Mouse (Mus musculus): Measurements from ENCODE around the gene Sass6. TPM values are rescaled to one million over a fixed set of nuclear protein-coding genes. Genes with fewer than 3 reads are reported as not detected.
"Not testable (repeated sequence)": the region's sequence is repeated elsewhere in the genome, so short reads cannot be mapped to it uniquely, and the experiment has no call there.

The Sass6 gene
- polyA plus RNA-seq, 1 experiment: 2.2 TPM

- no peak for DNase-seq (ENCODE audit: low read depth, low spot score)
- 79% methylated on average over 13 of the region's 13 CpGs for WGBS
Observed at GRCm38 (mm10) chr3:116659856-116660430, 65.2 kb downstream of the Sass6 start.

GRCm38 (mm10) chr3:116661288-116661869, 66.6 kb downstream of the Sass6 start:
- no peak for DNase-seq (ENCODE audit: low read depth, low spot score)
- WGBS: 2% methylated on average over 16 of the region's 16 CpGs

GRCm38 (mm10) chr3:116661870-116662414, 67.2 kb downstream of the Sass6 start:
- no peak for DNase-seq (ENCODE audit: low read depth, low spot score)
- WGBS: under 1% methylated on average over 67 of the region's 68 CpGs

- peak; percentile 68 for DNase-seq (ENCODE audit: low read depth, low spot score)
- 1% methylated on average over 39 of the region's 39 CpGs for WGBS
Observed at GRCm38 (mm10) chr3:116662463-116662863, 67.7 kb downstream of the Sass6 start, which contains the start of gene Mfsd14a. TSS of gene Mfsd14a (minus strand) at chr3:116662677.

GRCm38 (mm10) chr3:116664281-116664680, 69.5 kb downstream of the Sass6 start:
- WGBS: 80% methylated on average over 9 of the region's 9 CpGs
- not testable (repeated sequence) for DNase-seq (ENCODE audit: low read depth, low spot score)

Other genes starting within 250 kb of the Sass6 start
- 3.2 and 5.4 TPM in 2 replicates for gene Cdc14a, start 170.9 kb upstream of the Sass6 start, polyA plus RNA-seq (2012; rRNA removed)
- 23.9 and 27.5 TPM in 2 replicates for gene Rtca, start 86.8 kb upstream of the Sass6 start, polyA plus RNA-seq (2012; rRNA removed)
- gene Dbt, start 81.9 kb upstream of the Sass6 start, polyA plus RNA-seq (2012; rRNA removed): 5.0 and 7.6 TPM in 2 replicates
- 0.19 and 0.38 TPM in 2 replicates for gene Lrrc39, start 32.0 kb upstream of the Sass6 start, polyA plus RNA-seq (2012; rRNA removed)
- 2.5 and 3.7 TPM in 2 replicates for gene Trmt13, start 19.6 kb downstream of the Sass6 start, polyA plus RNA-seq (2012; rRNA removed)
- 17.1 and 20.2 TPM in 2 replicates for gene Mfsd14a, start 67.7 kb downstream of the Sass6 start, polyA plus RNA-seq (2012; rRNA removed)
- not detected in 2 replicates for gene Gm43191, start 86.3 kb downstream of the Sass6 start, polyA plus RNA-seq (2012; rRNA removed)
- gene Slc35a3, start 117.8 kb downstream of the Sass6 start, polyA plus RNA-seq (2012; rRNA removed): 13.1 and 21.1 TPM in 2 replicates
- 2.4 and 4.6 TPM in 2 replicates for gene Agl, start 213.2 kb downstream of the Sass6 start, polyA plus RNA-seq (2012; rRNA removed)

Data from large intestine, adult 2 months (tissue).